Mouse (Mus musculus) lung, adult 2 months (tissue): ENCODE results near the gene Tmem14c. TPM values are rescaled to one million over a fixed set of nuclear protein-coding genes. Genes with fewer than 3 reads are reported as not detected.

ENCODE experiments used
- DNase-seq: peaks from one replicate; pipeline ENCODE4 v3.0.0; 2022
- H3K4me1 ChIP-seq: fragments of 200-500 bp; 2 replicates; pipeline ENCODE4 v1.6.1; 2011; ENCODE audit warnings: low read length; ENCODE audit not compliant: control insufficient read depth, insufficient read depth
- H3K4me3 ChIP-seq: fragments of 200-500 bp; replicated peaks from 2 replicates; pipeline ENCODE3; 2011; ENCODE audit warnings: low read depth, mild to moderate bottlenecking, control low read depth, low read length; ENCODE audit errors: extremely low read depth
- CTCF ChIP-seq: fragments of 200-500 bp; IDR thresholded peaks from 2 replicates; pipeline ENCODE4 v1.5.1; 2011; ENCODE audit warnings: mild to moderate bottlenecking, low read length, control low read depth; ENCODE audit not compliant: insufficient read depth
- POLR2A ChIP-seq: fragments of 200-500 bp; IDR thresholded peaks from 2 replicates; pipeline ENCODE4 v1.6.1; 2011; ENCODE audit warnings: low read depth, mild to moderate bottlenecking, control low read depth, low read length, borderline replicate concordance; ENCODE audit errors: extremely low read depth
- WGBS: fragments of 180-500 bp; shearing (Covaris S2); methylation state at CpG from one replicate; pipeline ENCODE4 v1.1.7; 2018; 5-methylcytosine and 5-hydroxymethylcytosine counted together
- polyA plus RNA-seq: library from polyadenylated mRNA; depleted of rRNA; stranded (reverse); fragments of >200 nt; gene quantifications from 2 replicates; pipeline ENCODE4 v1.2.3, GENCODE M21; 2012

Gene Tmem14c
- polyA plus RNA-seq, 1 experiment: 83.5 TPM

DNA sequence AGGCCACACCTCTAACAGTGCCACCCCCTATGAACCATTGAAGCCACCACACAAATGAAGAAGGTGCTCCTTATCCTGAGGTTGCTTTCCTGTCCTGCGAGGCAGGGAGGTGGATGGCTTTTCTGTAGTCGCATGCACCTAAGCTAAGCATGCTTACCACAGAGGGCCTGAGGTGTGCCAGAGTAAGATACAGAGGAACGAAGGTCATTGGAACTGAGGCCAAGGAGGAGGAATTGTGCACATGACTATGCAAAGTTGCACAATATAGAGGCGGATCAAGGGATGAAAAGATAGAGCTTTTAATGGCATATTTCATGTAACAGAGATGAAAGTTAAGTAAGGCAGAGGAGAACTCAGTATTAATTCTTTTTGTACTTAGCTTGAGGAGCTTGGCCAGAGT is 9.8 kb upstream of the Tmem14c start:
- 94% methylated on average over 4 of the region's 4 CpGs for WGBS
- Histone ChIP-seq H3K4me1 (no peaks in the 10 kb centered on the region), H3K4me3 (no peak overlapping the region)
- TF ChIP-seq CTCF: no peak
- no peak for TF ChIP-seq POLR2A
- no peak for DNase-seq

DNA sequence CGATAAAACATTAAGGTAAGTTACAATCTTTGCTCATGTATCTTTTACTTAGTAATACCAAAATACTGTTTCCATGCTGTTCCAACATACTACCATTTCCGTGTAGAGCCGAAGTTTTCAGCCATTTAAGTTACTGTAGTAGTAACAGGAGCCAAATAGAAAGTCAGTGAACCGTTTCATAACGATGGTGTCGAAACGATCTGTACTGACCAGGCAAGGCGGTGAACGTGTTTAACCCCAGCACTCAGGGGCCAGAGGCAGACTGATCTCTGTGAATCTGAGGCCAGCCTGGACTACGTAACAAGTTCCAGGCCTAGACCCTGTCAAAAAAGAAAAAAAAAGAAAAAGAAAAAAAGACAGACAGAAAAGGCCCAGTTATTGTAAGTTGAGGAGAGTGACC is 7.8 kb upstream of the Tmem14c start:
- WGBS: 92% methylated on average over 10 of the region's 10 CpGs
- Histone ChIP-seq H3K4me3 (no peak overlapping the region), H3K4me1 (no peaks in the 10 kb centered on the region; the same call in 1 of the 2 replicates)
- TF ChIP-seq POLR2A (no peak), CTCF (no peak)
- no peak for DNase-seq

DNA sequence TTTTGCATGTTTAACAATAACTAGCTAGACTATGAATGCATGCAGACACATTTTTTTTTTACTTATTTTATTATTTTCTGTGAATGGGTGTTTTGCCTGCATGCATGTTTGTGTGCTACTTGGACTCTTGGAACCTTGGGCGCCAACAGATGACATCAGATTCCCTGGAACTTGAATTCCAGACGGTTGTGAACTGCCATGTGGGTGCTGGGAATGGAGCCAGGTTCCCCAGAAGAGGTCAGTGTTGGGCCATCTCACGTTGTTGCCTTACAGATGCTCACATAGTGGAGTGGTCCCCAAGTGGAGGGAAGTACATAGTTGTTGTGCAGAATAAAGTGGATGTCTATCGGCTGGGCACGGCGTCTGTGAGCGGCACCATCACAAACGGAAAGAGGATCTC is 7.1 kb upstream of the Tmem14c start:
- no peak for TF ChIP-seq POLR2A
- TF ChIP-seq CTCF: no peak
- Histone ChIP-seq H3K4me3 (no peak overlapping the region), H3K4me1 (no peaks in the 10 kb centered on the region; the same call in 1 of the 2 replicates)
- 76% methylated on average over 8 of the region's 8 CpGs for WGBS
- no peak for DNase-seq

GRCm38 (mm10) chr13:41016797-41017405 is 809 bp downstream of the Tmem14c start:
- no peak for TF ChIP-seq CTCF
- TF ChIP-seq POLR2A: no peak
- Histone ChIP-seq H3K4me3 (peak overlapping the region; percentile 76), H3K4me1 (peaks cover 5% of the 10 kb centered on the region)
- no peak for DNase-seq
- WGBS: 33% methylated on average over 12 of the region's 12 CpGs

GRCm38 (mm10) chr13:41017832-41018231 is 1.7 kb downstream of the Tmem14c start:
- no peak overlapping the region for H3K4me3 ChIP-seq
- DNase-seq: no peak
- H3K4me1 ChIP-seq: peaks cover 5% of the 10 kb centered on the region
- WGBS: 80% methylated on average over 4 of the region's 4 CpGs
- TF ChIP-seq CTCF: no peak
- no peak for TF ChIP-seq POLR2A

DNA sequence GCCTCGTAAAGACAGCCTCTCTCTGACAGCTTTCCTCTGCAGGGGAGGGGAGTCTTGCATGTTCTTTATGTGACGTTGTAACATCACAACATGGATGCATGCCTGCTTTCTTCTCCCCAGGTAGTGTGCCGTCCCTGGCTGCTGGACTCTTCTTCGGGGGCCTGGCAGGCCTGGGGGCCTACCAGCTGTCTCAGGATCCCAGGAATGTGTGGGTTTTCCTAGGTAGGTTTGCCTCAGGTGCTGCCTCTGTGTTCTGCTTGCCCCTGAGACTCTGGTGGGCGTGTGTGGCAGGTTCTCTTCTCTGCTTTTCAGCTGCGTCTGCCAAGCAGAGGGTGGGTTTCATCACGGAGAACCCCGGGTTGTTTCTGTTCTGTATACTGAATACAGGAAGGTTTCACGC is 2.1 kb downstream of the Tmem14c start:
- Histone ChIP-seq H3K4me1 (peaks cover 5% of the 10 kb centered on the region), H3K4me3 (no peak overlapping the region)
- DNase-seq: no peak
- no peak for TF ChIP-seq POLR2A
- no peak for TF ChIP-seq CTCF
- 91% methylated on average over 9 of the region's 9 CpGs for WGBS

GRCm38 (mm10) chr13:41018756-41019591 is 2.9 kb downstream of the Tmem14c start:
- Histone ChIP-seq H3K4me1 (peaks cover 5% of the 10 kb centered on the region), H3K4me3 (no peak overlapping the region)
- WGBS: 89% methylated on average over 13 of the region's 13 CpGs
- no peak for DNase-seq
- TF ChIP-seq POLR2A: no peak

GRCm38 (mm10) chr13:41020494-41020893 is 4.4 kb downstream of the Tmem14c start:
- no peak for DNase-seq
- TF ChIP-seq CTCF (no peak), POLR2A (no peak)
- 65% methylated on average over 7 of the region's 7 CpGs for WGBS
- no peak overlapping the region for H3K4me3 ChIP-seq
- peaks cover 5% of the 10 kb centered on the region for H3K4me1 ChIP-seq

DNA sequence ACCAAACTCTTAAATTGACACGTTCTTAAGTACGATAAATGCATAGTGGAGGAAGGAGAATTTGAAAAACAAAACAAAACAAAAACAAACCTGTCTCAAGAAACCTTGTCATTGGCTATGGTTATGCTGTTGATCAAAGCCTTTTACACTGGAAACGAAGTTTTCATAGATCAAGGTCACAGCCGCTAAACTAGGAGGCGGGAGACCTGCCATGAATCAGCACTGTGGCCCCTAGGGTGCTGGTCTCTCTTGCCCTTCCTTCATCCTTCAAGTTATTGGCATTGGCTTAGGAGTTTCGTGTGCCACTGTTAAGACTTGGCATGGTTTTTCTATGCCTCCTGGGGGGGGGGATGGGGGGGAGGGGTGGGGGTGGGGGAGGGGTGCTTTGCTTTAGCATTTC is 5.5 kb downstream of the Tmem14c start:
- WGBS: 85% methylated on average over 6 of the region's 6 CpGs
- no peak for TF ChIP-seq CTCF
- no peak for TF ChIP-seq POLR2A
- H3K4me1 ChIP-seq: peaks cover 5% of the 10 kb centered on the region
- DNase-seq: no peak
- no peak overlapping the region for H3K4me3 ChIP-seq

DNA sequence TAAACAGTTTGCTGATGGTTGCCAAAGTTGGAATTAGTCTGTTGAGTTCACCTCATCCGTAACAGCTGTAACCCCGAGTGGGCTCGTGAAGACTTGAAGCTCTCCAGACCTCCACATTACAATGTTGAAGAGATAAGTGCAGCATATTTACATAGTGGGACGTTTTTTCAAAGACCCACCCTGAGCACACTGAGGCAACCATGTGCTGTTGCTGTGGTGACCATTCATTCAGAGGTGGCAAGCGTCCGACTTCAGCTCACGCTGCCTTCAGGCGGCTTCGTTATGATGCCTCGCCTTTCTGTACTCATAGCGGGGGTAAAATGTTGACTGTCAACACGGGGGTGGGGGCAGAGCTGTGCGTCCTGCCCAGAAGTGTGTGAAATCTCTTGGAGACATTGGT is 6.0 kb downstream of the Tmem14c start:
- H3K4me1 ChIP-seq: peaks cover 2% of the 10 kb centered on the region
- WGBS: 76% methylated on average over 13 of the region's 13 CpGs
- no peak overlapping the region for H3K4me3 ChIP-seq
- TF ChIP-seq CTCF: no peak
- TF ChIP-seq POLR2A: no peak
- no peak for DNase-seq

- TF ChIP-seq CTCF (no peak), POLR2A (no peak)
- Histone ChIP-seq H3K4me3 (no peak overlapping the region), H3K4me1 (no peaks in the 10 kb centered on the region)
- no peak for DNase-seq
- 69% methylated on average over 5 of the region's 5 CpGs for WGBS
These were observed 14.0 kb downstream of the Tmem14c start for GRCm38 (mm10) chr13:41030098-41030497.
